Mouse (Mus musculus): ENCODE results near the gene Spdef. TPM values are rescaled to one million over a fixed set of nuclear protein-coding genes. Genes with fewer than 3 reads are reported as not detected.
A peak's percentile ranks its signal among the peaks of the same experiment; 100 is the strongest.

Spdef gene
- total RNA-seq (2014; rRNA removed) (not detected in 2 replicates), polyA plus RNA-seq (2012; rRNA removed) (0.15 and 0.48 TPM in 2 replicates)

DNA sequence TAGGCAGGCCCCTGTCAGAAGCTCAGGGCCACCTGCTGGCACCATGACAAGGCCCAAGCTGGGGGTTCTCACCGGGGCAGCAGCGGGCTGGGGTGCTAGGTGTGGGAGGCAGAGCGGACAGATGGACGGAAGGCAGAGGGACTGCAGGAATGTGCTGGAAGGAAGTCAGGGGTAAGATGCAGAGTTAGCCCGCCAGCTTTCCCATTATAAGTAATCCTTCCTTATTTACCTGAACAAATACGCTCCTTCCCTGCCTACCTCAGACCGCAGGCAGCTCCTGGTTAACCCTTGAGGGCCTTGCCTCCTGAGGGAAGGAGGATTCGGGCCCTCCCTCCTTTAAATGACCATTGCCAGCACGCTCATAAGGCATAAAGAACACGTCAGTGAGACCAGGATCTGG lies at the start of gene Spdef:
Gene Spdef, minus strand, starts transcription at position 186 of the 400 bp plus-strand sequence.
- no peak for DNase-seq (ENCODE audit: extremely low read depth, low read depth, low spot score)
- Histone ChIP-seq H3K27me3 (ENCODE audit: control insufficient read depth, insufficient read depth, low read length) (no peaks in the 10 kb centered on the region), H3K79me2 (ENCODE audit: control insufficient read depth, insufficient read depth, low read length) (no peaks in the 10 kb centered on the region), H3K4me3 (ENCODE audit: insufficient read depth, low read depth, low read length) (no peak within 1 kb of the TSS), H3K4me1 (ENCODE audit: control insufficient read depth, insufficient read depth, low read length) (no peaks in the 10 kb centered on the region), H3K27ac (replicated peaks; ENCODE audit: insufficient read depth, low read depth, low read length) (no peak within 1 kb of the TSS), H3K36me3 (ENCODE audit: control insufficient read depth, insufficient read depth, low read length) (no peaks in the 10 kb centered on the region), H3K9ac (ENCODE audit: low read depth, low read length) (no peak within 1 kb of the TSS)
- TF ChIP-seq POLR2A (IDR thresholded peaks at IDR 0.05; ENCODE audit: extremely low read depth, insufficient read depth, low read length) (no peak), CTCF (IDR thresholded peaks at IDR 0.05; ENCODE audit: low read depth, low read length) (no peak)
- 76% methylated on average over 10 of the region's 10 CpGs for WGBS

DNA sequence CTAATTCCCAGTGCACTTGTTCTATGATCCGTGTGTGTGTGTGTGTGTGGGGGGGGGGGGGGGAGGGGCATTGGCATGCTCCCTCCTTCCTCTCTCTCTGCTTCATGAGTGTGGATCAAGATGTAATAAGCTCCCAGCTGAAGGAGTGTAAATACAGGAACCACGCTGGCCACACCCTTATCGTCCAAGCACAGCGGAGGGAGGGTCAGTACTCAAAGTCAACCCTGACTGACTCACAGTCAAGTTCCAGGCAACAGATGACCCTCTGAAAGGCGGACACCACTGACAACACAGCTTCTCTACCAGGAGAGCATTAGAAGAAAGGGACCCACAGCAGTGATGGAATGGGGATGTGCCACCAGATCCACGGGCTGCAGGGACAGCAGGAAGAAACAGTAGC lies 49.1 kb upstream of the Spdef start:
- no peak overlapping the region for H3K4me3 ChIP-seq (ENCODE audit: insufficient read depth, low read depth, low read length)
- peaks cover 15% of the 10 kb centered on the region for H3K4me1 ChIP-seq (ENCODE audit: control insufficient read depth, insufficient read depth, low read length)
- H3K79me2 ChIP-seq (ENCODE audit: control insufficient read depth, insufficient read depth, low read length), result peaks cover 56% of the 10 kb centered on the region
- DNase-seq (ENCODE audit: extremely low read depth, low read depth, low spot score), result no peak
- no peak overlapping the region for H3K27ac ChIP-seq (replicated peaks; ENCODE audit: insufficient read depth, low read depth, low read length)
- TF ChIP-seq POLR2A (IDR thresholded peaks at IDR 0.05; ENCODE audit: extremely low read depth, insufficient read depth, low read length) (no peak), CTCF (IDR thresholded peaks at IDR 0.05; ENCODE audit: low read depth, low read length) (no peak)
- no peaks in the 10 kb centered on the region for H3K27me3 ChIP-seq (ENCODE audit: control insufficient read depth, insufficient read depth, low read length)
- peaks cover 1% of the 10 kb centered on the region; the same call in 1 of the 2 replicates for H3K36me3 ChIP-seq (ENCODE audit: control insufficient read depth, insufficient read depth, low read length)
- 50% methylated on average over 6 of the region's 6 CpGs for WGBS
- no peak overlapping the region for H3K9ac ChIP-seq (ENCODE audit: low read depth, low read length)

DNA sequence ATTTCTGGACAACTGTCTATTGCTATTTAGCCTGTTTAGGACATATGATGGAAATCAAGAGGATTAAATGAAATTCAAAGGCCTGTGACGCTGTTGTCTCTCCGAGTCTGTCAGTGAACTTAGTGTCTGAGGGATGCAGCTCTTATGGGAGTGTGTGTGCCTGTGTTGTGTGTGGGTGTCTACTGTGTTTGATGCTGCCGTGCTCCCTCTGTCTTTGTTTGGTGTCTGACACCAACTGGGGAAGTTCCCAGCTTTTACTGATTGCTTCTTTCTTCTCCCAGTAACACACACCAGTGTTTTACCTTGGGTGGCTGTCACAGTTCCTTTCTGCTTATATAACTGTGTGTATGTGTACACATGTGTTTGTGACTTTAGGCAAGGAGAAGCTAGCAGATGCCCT lies 45.4 kb upstream of the Spdef start:
- no peak overlapping the region for H3K27ac ChIP-seq (replicated peaks; ENCODE audit: insufficient read depth, low read depth, low read length)
- H3K36me3 ChIP-seq (ENCODE audit: control insufficient read depth, insufficient read depth, low read length), result peaks cover 1% of the 10 kb centered on the region; the same call in 1 of the 2 replicates
- WGBS, result 82% methylated on average over 3 of the region's 3 CpGs
- peaks cover 5% of the 10 kb centered on the region; the same call in 1 of the 2 replicates for H3K4me1 ChIP-seq (ENCODE audit: control insufficient read depth, insufficient read depth, low read length)
- no peak overlapping the region for H3K9ac ChIP-seq (ENCODE audit: low read depth, low read length)
- H3K4me3 ChIP-seq (ENCODE audit: insufficient read depth, low read depth, low read length), result no peak overlapping the region
- DNase-seq (ENCODE audit: extremely low read depth, low read depth, low spot score), result no peak
- H3K79me2 ChIP-seq (ENCODE audit: control insufficient read depth, insufficient read depth, low read length), result peaks cover 52% of the 10 kb centered on the region
- H3K27me3 ChIP-seq (ENCODE audit: control insufficient read depth, insufficient read depth, low read length), result no peaks in the 10 kb centered on the region
- TF ChIP-seq CTCF (IDR thresholded peaks at IDR 0.05; ENCODE audit: low read depth, low read length) (no peak), POLR2A (IDR thresholded peaks at IDR 0.05; ENCODE audit: extremely low read depth, insufficient read depth, low read length) (no peak)

DNA sequence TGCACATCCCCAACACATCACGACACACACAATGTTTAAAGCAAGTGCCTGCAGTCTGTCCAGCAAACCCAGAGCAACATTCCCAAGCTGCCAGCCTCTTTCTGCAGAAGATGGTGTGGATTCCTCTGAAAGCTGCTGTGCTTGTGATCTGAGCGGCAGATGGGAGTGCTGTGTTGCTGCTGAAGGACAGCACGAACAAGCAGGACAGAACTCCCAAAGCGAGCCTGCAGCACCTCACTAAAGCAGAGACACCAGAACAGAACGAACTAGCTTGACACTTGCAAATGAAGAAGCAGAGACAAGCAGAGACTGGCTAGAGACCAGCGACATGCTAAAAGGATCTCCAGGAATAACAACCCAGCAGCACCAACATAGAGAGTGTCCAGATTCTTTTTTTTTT lies 42.9 kb upstream of the Spdef start:
- DNase-seq (ENCODE audit: extremely low read depth, low read depth, low spot score), result no peak
- no peaks in the 10 kb centered on the region for H3K27me3 ChIP-seq (ENCODE audit: control insufficient read depth, insufficient read depth, low read length)
- H3K4me1 ChIP-seq (ENCODE audit: control insufficient read depth, insufficient read depth, low read length), result peaks cover 2% of the 10 kb centered on the region; the same call in 1 of the 2 replicates
- H3K27ac ChIP-seq (replicated peaks; ENCODE audit: insufficient read depth, low read depth, low read length), result no peak overlapping the region
- H3K9ac ChIP-seq (ENCODE audit: low read depth, low read length), result no peak overlapping the region
- H3K36me3 ChIP-seq (ENCODE audit: control insufficient read depth, insufficient read depth, low read length), result peaks cover 3% of the 10 kb centered on the region
- H3K79me2 ChIP-seq (ENCODE audit: control insufficient read depth, insufficient read depth, low read length), result peaks cover 39% of the 10 kb centered on the region
- H3K4me3 ChIP-seq (ENCODE audit: insufficient read depth, low read depth, low read length), result no peak overlapping the region
- WGBS, result 88% methylated on average over 6 of the region's 6 CpGs
- no peak for TF ChIP-seq CTCF (IDR thresholded peaks at IDR 0.05; ENCODE audit: low read depth, low read length)
- TF ChIP-seq POLR2A (IDR thresholded peaks at IDR 0.05; ENCODE audit: extremely low read depth, insufficient read depth, low read length), result no peak

DNA sequence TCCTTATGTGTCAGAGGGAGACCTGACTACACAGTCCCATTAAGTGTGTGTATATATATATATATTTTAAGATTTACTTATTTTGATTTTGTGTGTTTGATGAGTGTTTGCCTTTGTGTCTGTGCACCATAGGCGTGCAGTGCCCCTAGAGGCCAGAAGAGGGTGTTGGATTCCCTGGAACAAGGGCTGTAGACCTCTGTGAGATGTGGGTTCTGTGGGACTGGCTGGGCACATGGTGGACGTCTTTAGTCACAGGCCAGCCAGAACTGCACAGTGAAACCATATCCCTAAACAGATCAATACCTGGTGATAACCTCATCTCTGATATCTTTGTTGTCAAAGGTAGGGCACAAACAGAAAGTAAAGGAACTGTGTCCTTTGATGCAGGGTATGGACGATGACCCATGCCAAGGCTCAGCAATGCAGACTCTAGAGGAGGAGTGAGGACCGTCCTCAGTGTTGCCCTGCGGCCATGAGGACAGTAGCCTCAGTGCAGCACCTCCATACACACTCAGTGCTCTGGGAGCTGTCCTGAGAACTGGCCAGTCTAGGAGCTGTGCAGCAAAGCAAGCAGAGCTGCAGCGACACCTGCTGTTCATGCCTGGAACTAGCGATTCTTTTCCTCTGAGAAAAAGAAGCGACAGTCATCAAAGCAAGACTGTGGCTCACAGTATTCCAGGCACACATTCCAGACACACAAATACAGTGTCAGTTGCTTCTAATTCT lies 40.2 kb upstream of the Spdef start:
- Histone ChIP-seq H3K4me1 (ENCODE audit: control insufficient read depth, insufficient read depth, low read length) (peaks cover 2% of the 10 kb centered on the region; the same call in 1 of the 2 replicates), H3K4me3 (ENCODE audit: insufficient read depth, low read depth, low read length) (no peak overlapping the region), H3K9ac (ENCODE audit: low read depth, low read length) (no peak overlapping the region), H3K79me2 (ENCODE audit: control insufficient read depth, insufficient read depth, low read length) (peaks cover 28% of the 10 kb centered on the region), H3K27me3 (ENCODE audit: control insufficient read depth, insufficient read depth, low read length) (no peaks in the 10 kb centered on the region), H3K36me3 (ENCODE audit: control insufficient read depth, insufficient read depth, low read length) (peaks cover 14% of the 10 kb centered on the region), H3K27ac (replicated peaks; ENCODE audit: insufficient read depth, low read depth, low read length) (no peak overlapping the region)
- TF ChIP-seq POLR2A (IDR thresholded peaks at IDR 0.05; ENCODE audit: extremely low read depth, insufficient read depth, low read length) (no peak), CTCF (IDR thresholded peaks at IDR 0.05; ENCODE audit: low read depth, low read length) (peak; percentile 92)
- 26% methylated on average over 8 of the region's 8 CpGs for WGBS
- peak; percentile 64 for DNase-seq (ENCODE audit: extremely low read depth, low read depth, low spot score)

DNA sequence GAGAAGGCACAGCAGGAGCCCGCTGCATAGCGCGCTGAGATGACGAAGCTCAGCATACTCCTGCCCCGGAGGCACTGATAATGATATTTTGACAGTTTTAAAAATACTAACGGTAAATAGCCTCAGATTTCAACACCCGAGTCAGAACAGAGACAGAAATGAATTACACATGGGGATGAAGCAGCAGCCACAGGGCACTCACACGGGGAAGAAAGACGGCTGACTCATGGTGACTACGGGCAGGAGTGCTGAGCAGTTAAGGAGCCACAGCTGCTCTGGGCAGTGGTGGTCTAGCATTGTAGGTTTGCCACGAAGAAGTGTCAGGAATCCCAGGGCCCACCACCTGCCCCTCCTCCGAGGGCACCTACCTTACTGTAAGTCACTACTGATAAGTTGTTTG lies 38.8 kb upstream of the Spdef start:
- no peaks in the 10 kb centered on the region for H3K27me3 ChIP-seq (ENCODE audit: control insufficient read depth, insufficient read depth, low read length)
- H3K9ac ChIP-seq (ENCODE audit: low read depth, low read length), result no peak overlapping the region
- H3K79me2 ChIP-seq (ENCODE audit: control insufficient read depth, insufficient read depth, low read length), result peaks cover 39% of the 10 kb centered on the region
- no peak for DNase-seq (ENCODE audit: extremely low read depth, low read depth, low spot score)
- H3K36me3 ChIP-seq (ENCODE audit: control insufficient read depth, insufficient read depth, low read length), result peaks cover 15% of the 10 kb centered on the region
- WGBS, result 91% methylated on average over 12 of the region's 12 CpGs
- no peak overlapping the region for H3K27ac ChIP-seq (replicated peaks; ENCODE audit: insufficient read depth, low read depth, low read length)
- TF ChIP-seq POLR2A (IDR thresholded peaks at IDR 0.05; ENCODE audit: extremely low read depth, insufficient read depth, low read length) (no peak), CTCF (IDR thresholded peaks at IDR 0.05; ENCODE audit: low read depth, low read length) (no peak)
- no peak overlapping the region for H3K4me3 ChIP-seq (ENCODE audit: insufficient read depth, low read depth, low read length)
- H3K4me1 ChIP-seq (ENCODE audit: control insufficient read depth, insufficient read depth, low read length), result peaks cover 2% of the 10 kb centered on the region; the same call in 1 of the 2 replicates

All from liver, adult 2 months (tissue).